Mouse (Mus musculus) right cerebral cortex, postnatal 36 days (tissue): ENCODE measurements around the gene Krcc1.
"Not testable (repeated sequence)": the region's sequence is repeated elsewhere in the genome, so short reads cannot be mapped to it uniquely, and the experiment has no call there.

Experiments
- DNase-seq, 2 experiments: peaks; one replicate each; pipeline ENCODE4 v3.0.0; 2022; ENCODE audit warnings: low spot score in 2 of 2, mixed read lengths in 1 of 2

The Krcc1 gene

GRCm38 (mm10) chr6:71261060-71261459, 10.4 kb upstream of the Krcc1 start:
- DNase-seq: no peak

GRCm38 (mm10) chr6:71262142-71262833, 9.2 kb upstream of the Krcc1 start:
- DNase-seq: no peak

GRCm38 (mm10) chr6:71267603-71268002, 3.9 kb upstream of the Krcc1 start:
- DNase-seq: not testable (repeated sequence)

- DNase-seq: no peak
Measured at GRCm38 (mm10) chr6:71268929-71269685, 2.4 kb upstream of the Krcc1 start.

GRCm38 (mm10) chr6:71269686-71270050, 1.8 kb upstream of the Krcc1 start:
- DNase-seq: not testable (repeated sequence)

- peak in 1 of 2 experiments; percentile 2 for DNase-seq
Measured at GRCm38 (mm10) chr6:71270301-71271056, 998 bp upstream of the Krcc1 start.

- no peak for DNase-seq
Measured at GRCm38 (mm10) chr6:71271057-71271388, 454 bp upstream of the Krcc1 start.

- DNase-seq: no peak
Measured at GRCm38 (mm10) chr6:71272316-71272741, 852 bp downstream of the Krcc1 start.

- DNase-seq: no peak
Measured at GRCm38 (mm10) chr6:71273715-71274114, 2.2 kb downstream of the Krcc1 start.

GRCm38 (mm10) chr6:71274621-71275020, 3.1 kb downstream of the Krcc1 start:
- no peak for DNase-seq

GRCm38 (mm10) chr6:71279418-71279817, 7.9 kb downstream of the Krcc1 start:
- DNase-seq: no peak

GRCm38 (mm10) chr6:71293509-71293908, 22.0 kb downstream of the Krcc1 start:
- no peak for DNase-seq

- no peak for DNase-seq
Measured at GRCm38 (mm10) chr6:71295303-71295702, 23.8 kb downstream of the Krcc1 start.

- no peak for DNase-seq
Measured at GRCm38 (mm10) chr6:71298051-71298450, 26.6 kb downstream of the Krcc1 start.

GRCm38 (mm10) chr6:71298751-71299150, 27.3 kb downstream of the Krcc1 start:
- no peak for DNase-seq

- DNase-seq: no peak
Measured at GRCm38 (mm10) chr6:71302097-71302731, 30.7 kb downstream of the Krcc1 start.

- no peak for DNase-seq
Measured at GRCm38 (mm10) chr6:71307486-71307885, 36.0 kb downstream of the Krcc1 start.

- DNase-seq: no peak
Measured at GRCm38 (mm10) chr6:71321826-71322283, 50.4 kb downstream of the Krcc1 start, which contains the start of gene Smyd1. Gene Smyd1 (minus strand): TSS chr6:71322233.

- DNase-seq: no peak
Measured at GRCm38 (mm10) chr6:71322491-71322921, 51.0 kb downstream of the Krcc1 start, which contains the start of gene Cd8b1. Gene Cd8b1 (plus strand): TSS chr6:71322788.

GRCm38 (mm10) chr6:71324816-71325215, 53.3 kb downstream of the Krcc1 start:
- DNase-seq: no peak

GRCm38 (mm10) chr6:71329881-71330280, 58.4 kb downstream of the Krcc1 start:
- no peak for DNase-seq

- no peak for DNase-seq
Measured at GRCm38 (mm10) chr6:71330486-71330885, 59.0 kb downstream of the Krcc1 start.
